23 mouse cellular contexts compared by ENCODE assay signal in the genomic region with DNA sequence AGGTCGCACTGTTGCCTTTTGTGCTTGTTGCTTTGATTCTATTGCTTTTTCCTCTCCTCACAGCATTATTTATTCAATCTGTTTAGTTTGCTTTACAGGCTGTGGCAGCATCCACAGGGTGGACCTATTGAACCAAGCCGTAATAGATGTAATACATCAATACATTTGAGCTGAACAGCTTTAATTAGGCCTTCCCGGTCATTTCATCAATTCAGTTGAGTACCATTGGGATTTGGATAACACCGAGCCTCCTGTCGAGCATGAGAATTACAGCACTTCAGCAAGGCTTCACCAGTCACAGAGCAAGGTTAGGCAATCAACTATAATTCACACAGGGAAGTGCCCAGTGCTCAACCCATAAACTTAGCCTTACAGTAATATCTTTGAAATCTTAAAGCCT.
DNase-seq lines count a peak whose midpoint lies in the region; ATAC-seq and TF ChIP-seq lines count a peak whose summit lies in the region.
"Had no signal": no experiment of that assay in that cellular context is flagged by ENCODE, and none has a peak within 500 bp of the region (broad histone marks: within the 10 kb centered on the region; RNA-seq: fewer than 3 reads in every experiment).

No protein-coding gene starts in this region.

- H3K9ac ChIP-seq in forebrain, embryonic 13.5 days = no peak overlapping the region
- H3K9ac ChIP-seq in forebrain, embryonic 16.5 days (replicated peaks; ENCODE audit: low read depth, low read length) = no peak overlapping the region
- no peak overlapping the region for H3K9ac ChIP-seq in neural tube, embryonic 11.5 days (ENCODE audit: low read length)
- H3K9ac ChIP-seq in midbrain, postnatal 0 days (replicated peaks; ENCODE audit: low read length, poor library complexity, severe bottlenecking) = no peak overlapping the region
- H3K9ac ChIP-seq: liver, embryonic 14.5 days; lung, embryonic 15.5 days had no signal

- H3K4me2 ChIP-seq in forebrain, embryonic 13.5 days = no peak overlapping the region
- H3K4me2 ChIP-seq in forebrain, embryonic 16.5 days (ENCODE audit: low read length) = no peak overlapping the region
- no peak overlapping the region for H3K4me2 ChIP-seq in neural tube, embryonic 11.5 days (ENCODE audit: low read depth)
- H3K4me2 ChIP-seq in midbrain, postnatal 0 days (ENCODE audit: low read depth, low read length, poor library complexity, severe bottlenecking) = no peak overlapping the region
- H3K4me2 ChIP-seq: heart, embryonic 11.5 days; lung, embryonic 15.5 days had no signal

- H3K36me3 ChIP-seq in forebrain, embryonic 13.5 days (ENCODE audit: poor library complexity, severe bottlenecking) = no peaks in the 10 kb centered on the region
- no peaks in the 10 kb centered on the region for H3K36me3 ChIP-seq in forebrain, embryonic 16.5 days (ENCODE audit: control insufficient read depth, insufficient read depth)
- H3K36me3 ChIP-seq in neural tube, embryonic 11.5 days (ENCODE audit: control insufficient read depth, insufficient read depth, low read length) = no peaks in the 10 kb centered on the region
- H3K36me3 ChIP-seq in midbrain, postnatal 0 days (ENCODE audit: insufficient read depth, low read length) = no peaks in the 10 kb centered on the region
- H3K36me3 ChIP-seq: lung, embryonic 15.5 days had no signal

- 9% methylated on average over 5 of the region's 5 CpGs for WGBS in forebrain, embryonic 13.5 days
- 6% methylated on average over 5 of the region's 5 CpGs for WGBS in forebrain, embryonic 16.5 days
- 44% methylated on average over 5 of the region's 5 CpGs for WGBS in neural tube, embryonic 11.5 days
- 59% methylated on average over 5 of the region's 5 CpGs for WGBS in midbrain, postnatal 0 days

- no peak overlapping the region for H3K4me3 ChIP-seq in forebrain, embryonic 13.5 days
- no peak overlapping the region for H3K4me3 ChIP-seq in forebrain, embryonic 16.5 days (replicated peaks; ENCODE audit: low read length)
- H3K4me3 ChIP-seq in neural tube, embryonic 11.5 days (ENCODE audit: low read depth, low read length) = no peak overlapping the region
- H3K4me3 ChIP-seq in midbrain, postnatal 0 days (ENCODE audit: low read depth, low read length) = no peak overlapping the region
- H3K4me3 ChIP-seq: gastrocnemius, adult 2 months; layer of hippocampus, adult 2 months; lung, embryonic 15.5 days had no signal

- TF ChIP-seq CTCF in midbrain, postnatal 0 days (IDR thresholded peaks at IDR 0.05) = no peak

- no peaks in the 10 kb centered on the region for H3K27me3 ChIP-seq in forebrain, embryonic 13.5 days
- H3K27me3 ChIP-seq in forebrain, embryonic 16.5 days (replicated peaks; ENCODE audit: control insufficient read depth, insufficient read depth, low read length) = no peaks in the 10 kb centered on the region
- no peaks in the 10 kb centered on the region for H3K27me3 ChIP-seq in neural tube, embryonic 11.5 days (ENCODE audit: control insufficient read depth, insufficient read depth, low read length)
- H3K27me3 ChIP-seq in midbrain, postnatal 0 days (ENCODE audit: insufficient read depth, low read length) = no peaks in the 10 kb centered on the region
- H3K27me3 ChIP-seq: CH12.LX; lung, embryonic 15.5 days had no signal

- H3K27ac ChIP-seq in forebrain, embryonic 13.5 days = no peak overlapping the region
- no peak overlapping the region for H3K27ac ChIP-seq in forebrain, embryonic 16.5 days (ENCODE audit: low read length)
- no peak overlapping the region for H3K27ac ChIP-seq in neural tube, embryonic 11.5 days (ENCODE audit: low read depth, low read length)
- no peak overlapping the region for H3K27ac ChIP-seq in midbrain, postnatal 0 days (ENCODE audit: low read depth, low read length)
- H3K27ac ChIP-seq: gastrocnemius, adult 2 months; kidney, postnatal 0 days; layer of hippocampus, adult 2 months; liver, embryonic 14.5 days; lung, embryonic 15.5 days had no signal

- peak; percentile 9 for DNase-seq in neural tube, embryonic 11.5 days (ENCODE audit: low spot score)
- no peak for DNase-seq in neural tube, embryonic 10.5 days (ENCODE audit: extremely low spot score, low spot score)
- DNase-seq in midbrain, postnatal 0 days (ENCODE audit: low spot score) = peak; percentile 16
- no peak for DNase-seq in urinary bladder, adult 2 months (ENCODE audit: low spot score)
- DNase-seq in gastrocnemius, adult 18-20 months (ENCODE audit: low spot score) = no peak
- no peak for DNase-seq in kidney, postnatal 36 days
- DNase-seq: adrenal gland, postnatal 36 days; cerebellum, adult 2 months; gastrocnemius, adult 2 months; heart, postnatal 10 days; kidney, adult 11 months; layer of hippocampus, postnatal 36 days; lung, postnatal 4 days; right cerebral cortex, postnatal 4 days; thymus, adult 2 months had no signal

- no peaks in the 10 kb centered on the region for H3K4me1 ChIP-seq in forebrain, embryonic 13.5 days
- H3K4me1 ChIP-seq in forebrain, embryonic 16.5 days (replicated peaks; ENCODE audit: control insufficient read depth, insufficient read depth, low read length) = no peaks in the 10 kb centered on the region
- H3K4me1 ChIP-seq in neural tube, embryonic 11.5 days (ENCODE audit: control insufficient read depth, insufficient read depth, low read length) = no peaks in the 10 kb centered on the region
- H3K4me1 ChIP-seq in midbrain, postnatal 0 days (ENCODE audit: insufficient read depth, low read length) = no peaks in the 10 kb centered on the region
- H3K4me1 ChIP-seq: lung, embryonic 15.5 days had no signal

- ATAC-seq in forebrain, embryonic 13.5 days = peak; percentile 38; the same call in 1 of the 2 replicates
- no peak for ATAC-seq in forebrain, embryonic 16.5 days
- peak; percentile 80 for ATAC-seq in neural tube, embryonic 11.5 days (ENCODE audit: insufficient read depth, low FRiP score, low TSS enrichment)
- ATAC-seq in midbrain, postnatal 0 days (ENCODE audit: low FRiP score) = no peak

- H3K9me3 ChIP-seq in forebrain, embryonic 13.5 days (replicated peaks) = no peaks in the 10 kb centered on the region
- H3K9me3 ChIP-seq in forebrain, embryonic 16.5 days (ENCODE audit: control insufficient read depth, low read length) = no peaks in the 10 kb centered on the region
- no peaks in the 10 kb centered on the region for H3K9me3 ChIP-seq in neural tube, embryonic 11.5 days (ENCODE audit: control insufficient read depth, low read length)
- H3K9me3 ChIP-seq in midbrain, postnatal 0 days (ENCODE audit: low read length) = no peaks in the 10 kb centered on the region
- H3K9me3 ChIP-seq: lung, embryonic 15.5 days had no signal

Comparison
In these comparisons a context has a peak if more than half of its experiments do, and no peak if none do; other contexts are left out.
1. ATAC-seq: peak in forebrain, embryonic 13.5 days (single experiment) and neural tube, embryonic 11.5 days (single experiment); none in forebrain, embryonic 16.5 days (single experiment) and midbrain, postnatal 0 days (single experiment).
2. DNase-seq: peak in neural tube, embryonic 11.5 days (single experiment) and midbrain, postnatal 0 days (single experiment); none in neural tube, embryonic 10.5 days (single experiment), urinary bladder, adult 2 months (single experiment), gastrocnemius, adult 18-20 months (single experiment) and kidney, postnatal 36 days (0 of 2).